Mouse (Mus musculus) natural killer cell, adult 2 months (primary cell): ENCODE results near the gene Mief2.

ENCODE experiments used
- DNase-seq, 2 experiments: peaks; one replicate each; pipeline ENCODE4 v3.0.0; 2022; ENCODE audit warnings: low spot score in 2 of 2

Gene Mief2

DNA sequence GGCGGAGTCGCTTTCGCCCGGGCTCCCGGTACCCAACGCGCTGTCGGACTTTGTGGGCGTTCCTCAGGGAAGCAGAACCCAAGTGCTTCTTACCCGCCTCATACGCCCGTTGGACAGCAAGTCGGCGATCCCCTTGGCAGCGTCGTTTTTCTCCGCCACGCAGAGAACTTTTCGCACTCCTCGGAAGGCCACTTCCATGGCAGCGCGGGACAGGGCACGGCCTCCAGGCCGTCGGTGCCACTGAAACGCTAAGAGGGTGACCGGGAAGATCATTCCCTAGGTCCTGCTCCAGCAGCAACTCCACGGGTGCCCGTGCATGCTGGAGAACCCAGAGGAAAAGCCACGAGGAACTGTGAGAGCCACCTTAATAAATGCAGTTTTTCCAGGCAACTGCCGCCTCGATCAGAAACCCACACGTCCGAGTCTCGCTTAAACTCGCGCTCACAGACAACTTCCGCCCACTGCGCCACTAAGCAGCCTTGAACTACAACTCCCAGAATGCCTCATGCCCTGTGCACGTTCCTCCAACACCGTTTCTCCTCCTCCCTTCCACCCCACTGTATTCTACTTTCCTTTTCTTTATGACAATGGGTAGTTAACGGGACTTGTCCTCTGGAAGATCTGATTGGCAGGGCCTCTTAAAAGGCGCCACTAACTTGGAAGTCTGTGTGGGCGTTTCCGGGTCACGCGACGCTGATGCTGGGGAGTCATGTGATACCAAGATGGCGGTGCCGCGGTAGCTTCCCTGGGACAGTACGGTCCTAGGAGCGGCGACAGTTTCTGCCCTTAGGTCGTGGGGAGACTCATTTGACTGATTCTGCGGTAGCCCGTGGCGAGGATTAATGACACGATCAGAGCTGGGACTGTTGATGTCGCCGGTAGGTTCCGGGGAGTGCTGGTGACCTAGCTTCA, 48.9 kb downstream of the Mief2 start, which contains the start of the genes Top3a and Smcr8:
Gene Top3a, minus strand, starts transcription at position 537 of the 912 bp plus-strand sequence.
Gene Smcr8, plus strand, starts transcription at position 696 of the 912 bp plus-strand sequence.
- DNase-seq = peak; percentile 85 to 90

DNA sequence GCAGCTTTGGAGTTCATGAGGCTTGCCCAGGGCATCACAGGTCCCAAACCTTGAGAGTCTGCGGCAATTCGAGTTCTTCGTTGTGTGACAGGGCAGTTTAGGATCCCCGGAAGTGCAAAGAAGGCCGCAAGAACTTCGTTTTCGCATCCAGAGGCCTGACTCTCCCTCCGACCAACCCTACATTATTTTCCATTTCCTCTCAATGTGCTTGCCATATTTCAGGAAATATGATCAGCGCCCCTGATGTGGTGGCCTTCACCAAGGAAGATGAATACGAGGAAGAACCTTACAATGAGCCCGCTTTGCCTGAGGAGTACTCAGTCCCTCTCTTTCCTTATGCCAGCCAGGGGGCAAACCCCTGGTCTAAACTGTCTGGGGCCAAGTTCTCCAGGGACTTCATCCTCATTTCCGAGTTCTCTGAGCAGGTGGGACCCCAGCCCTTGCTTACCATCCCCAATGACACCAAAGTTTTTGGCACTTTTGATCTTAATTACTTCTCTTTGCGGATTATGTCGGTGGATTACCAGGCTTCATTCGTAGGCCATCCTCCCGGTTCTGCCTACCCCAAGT, 49.7 kb downstream of the Mief2 start:
- no peak for DNase-seq

DNA sequence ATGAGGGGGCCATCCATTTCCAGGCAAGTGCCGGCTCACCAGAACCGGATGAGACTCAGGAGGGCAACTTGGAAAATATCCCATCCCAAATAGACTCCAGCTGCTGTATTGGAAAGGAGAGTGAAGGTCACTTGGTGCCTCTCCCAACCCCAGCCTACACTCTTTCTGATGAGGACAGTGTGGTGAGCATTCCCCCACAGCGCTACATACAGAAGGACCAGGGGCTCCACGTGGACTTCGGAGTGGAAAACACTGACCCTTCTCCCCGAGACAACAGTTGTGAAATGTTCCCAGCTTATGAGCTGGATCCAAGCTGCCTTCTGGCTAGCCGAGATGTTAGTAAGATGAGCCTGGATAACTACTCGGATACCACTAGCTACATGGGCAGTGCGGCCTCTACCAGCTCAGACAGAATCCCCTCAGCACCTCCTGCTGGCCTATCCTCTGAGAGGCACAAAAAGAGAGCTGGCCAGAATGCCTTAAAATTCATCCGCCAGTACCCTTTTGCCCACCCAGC, 51.5 kb downstream of the Mief2 start:
- no peak for DNase-seq
